Mouse (Mus musculus) embryonic facial prominence, embryonic 14.5 days (tissue): ENCODE data around the gene Gorasp2. TPM values are rescaled to one million over a fixed set of nuclear protein-coding genes. Genes with fewer than 3 reads are reported as not detected.

ENCODE experiments used
- ATAC-seq: fragments of 200-750 bp; cut with Nextera tagmentation; 2 replicates; pipeline ENCODE4 v1.8.0; 2017; ENCODE audit warnings: low read depth, moderate number of reproducible peaks, moderate TSS enrichment
- DNase-seq: peaks from one replicate; pipeline ENCODE4 v3.0.0-alpha.2; 2015; ENCODE audit warnings: low spot score
- H3K27ac ChIP-seq: fragments of 300-500 bp; sonication (generic); replicated peaks from 2 replicates; pipeline ENCODE4 v1.5.1; 2014; ENCODE audit warnings: low read depth, mild to moderate bottlenecking, low read length, moderate library complexity
- H3K27me3 ChIP-seq: fragments of 300-500 bp; sonication (generic); replicated peaks from 2 replicates; pipeline ENCODE4 v1.6.1; 2014; ENCODE audit warnings: low read length; ENCODE audit not compliant: control insufficient read depth, insufficient read depth
- H3K36me3 ChIP-seq: fragments of 300-500 bp; sonication (generic); 2 replicates; pipeline ENCODE4 v1.6.1; 2014; ENCODE audit warnings: low read length, mixed read lengths; ENCODE audit not compliant: control insufficient read depth, insufficient read depth
- H3K4me1 ChIP-seq: fragments of 300-500 bp; sonication (generic); 2 replicates; pipeline ENCODE4 v1.6.1; 2014; ENCODE audit warnings: antibody characterized with exemption, low read length; ENCODE audit not compliant: control insufficient read depth, insufficient read depth
- H3K4me2 ChIP-seq: fragments of 300-500 bp; sonication (generic); 2 replicates; pipeline ENCODE4 v1.6.1; 2014; ENCODE audit warnings: low read depth, mild to moderate bottlenecking, low read length, moderate library complexity, mixed read lengths
- H3K4me3 ChIP-seq: fragments of 300-500 bp; sonication (generic); 2 replicates; pipeline ENCODE4 v1.5.1; 2014; ENCODE audit warnings: low read depth, mild to moderate bottlenecking, low read length
- H3K9ac ChIP-seq: fragments of 300-500 bp; sonication (generic); 2 replicates; pipeline ENCODE4 v1.6.1; 2014; ENCODE audit warnings: low read depth, mild to moderate bottlenecking, low read length, moderate library complexity, mixed read lengths
- H3K9me3 ChIP-seq: fragments of 300-500 bp; sonication (generic); 2 replicates; pipeline ENCODE4 v1.6.1; 2016; ENCODE audit warnings: low read length; ENCODE audit not compliant: control insufficient read depth
- WGBS: fragments of 180-500 bp; shearing (Covaris S2); extraction: QIAGEN DNeasy Blood & Tissue Kit; methylation state at CpG from one replicate; pipeline ENCODE4 v1.1.7; 2014; 5-methylcytosine and 5-hydroxymethylcytosine counted together
- polyA plus RNA-seq: library from polyadenylated mRNA; unstranded; fragments of >200 nt; fragmentation: Nextera tagmentation; extraction: Ambion mirVana; gene quantifications from 2 replicates; pipeline ENCODE4 v1.2.1, GENCODE M21; 2014

The Gorasp2 gene
- polyA plus RNA-seq, 1 experiment from 2014 or later = 188 TPM

- Histone ChIP-seq H3K27ac (no peak overlapping the region), H3K4me1 (peaks cover 6% of the 10 kb centered on the region), H3K27me3 (no peaks in the 10 kb centered on the region), H3K9me3 (no peaks in the 10 kb centered on the region), H3K4me2 (no peak overlapping the region), H3K4me3 (no peak overlapping the region), H3K36me3 (no peaks in the 10 kb centered on the region), H3K9ac (no peak overlapping the region)
- ATAC-seq = no peak
- WGBS = 91% methylated on average over 12 of the region's 12 CpGs
- DNase-seq = no peak
These were observed 33.0 kb upstream of the Gorasp2 start for GRCm38 (mm10) chr2:70628397-70628796.

- peak; percentile 97 for ATAC-seq
- H3K4me3 ChIP-seq = peak overlapping the region; percentile 26
- peak overlapping the region; percentile 26; the same call in 1 of the 2 replicates for H3K9ac ChIP-seq
- WGBS = 5% methylated on average over 10 of the region's 10 CpGs
- H3K27ac ChIP-seq = peak overlapping the region; percentile 75
- H3K36me3 ChIP-seq = no peaks in the 10 kb centered on the region
- H3K4me1 ChIP-seq = peaks cover 6% of the 10 kb centered on the region
- H3K27me3 ChIP-seq = no peaks in the 10 kb centered on the region
- DNase-seq = peak; percentile 96
- no peaks in the 10 kb centered on the region for H3K9me3 ChIP-seq
- H3K4me2 ChIP-seq = peak overlapping the region; percentile 55
These were observed 32.0 kb upstream of the Gorasp2 start for GRCm38 (mm10) chr2:70629339-70629761.

- H3K4me1 ChIP-seq = peaks cover 6% of the 10 kb centered on the region
- H3K9me3 ChIP-seq = no peaks in the 10 kb centered on the region
- no peak overlapping the region for H3K27ac ChIP-seq
- no peak overlapping the region for H3K9ac ChIP-seq
- WGBS = 53% methylated on average over 3 of the region's 3 CpGs
- DNase-seq (no peak), ATAC-seq (0 out of 2 replicates have a peak, but pooled peaks have one; percentile 24)
- H3K4me3 ChIP-seq = 0 out of 2 replicates have a peak overlapping the region, but pooled peaks have one; percentile 26
- no peaks in the 10 kb centered on the region for H3K27me3 ChIP-seq
- peak overlapping the region; percentile 55 for H3K4me2 ChIP-seq
- H3K36me3 ChIP-seq = no peaks in the 10 kb centered on the region
These were observed 31.5 kb upstream of the Gorasp2 start for GRCm38 (mm10) chr2:70629921-70630320.

- H3K27me3 ChIP-seq = no peaks in the 10 kb centered on the region
- WGBS = 91% methylated on average over 1 of the region's 1 CpGs
- DNase-seq = no peak
- no peak overlapping the region for H3K4me2 ChIP-seq
- H3K36me3 ChIP-seq = no peaks in the 10 kb centered on the region
- H3K9ac ChIP-seq = no peak overlapping the region
- ATAC-seq = no peak
- H3K27ac ChIP-seq = no peak overlapping the region
- H3K9me3 ChIP-seq = no peaks in the 10 kb centered on the region
- H3K4me3 ChIP-seq = no peak overlapping the region
- peaks cover 6% of the 10 kb centered on the region for H3K4me1 ChIP-seq
These were observed 30.1 kb upstream of the Gorasp2 start for GRCm38 (mm10) chr2:70631321-70631720.

GRCm38 (mm10) chr2:70632412-70632811 is 29.0 kb upstream of the Gorasp2 start:
- Histone ChIP-seq H3K27me3 (no peaks in the 10 kb centered on the region), H3K4me3 (no peak overlapping the region), H3K9me3 (no peaks in the 10 kb centered on the region), H3K9ac (no peak overlapping the region), H3K4me2 (no peak overlapping the region), H3K27ac (no peak overlapping the region), H3K4me1 (peaks cover 6% of the 10 kb centered on the region), H3K36me3 (no peaks in the 10 kb centered on the region)
- WGBS = 90% methylated on average over 1 of the region's 1 CpGs
- ATAC-seq (no peak), DNase-seq (no peak)

- H3K27me3 ChIP-seq = no peaks in the 10 kb centered on the region
- H3K9me3 ChIP-seq = no peaks in the 10 kb centered on the region
- ATAC-seq = no peak
- H3K4me2 ChIP-seq = no peak overlapping the region
- H3K36me3 ChIP-seq = no peaks in the 10 kb centered on the region
- H3K9ac ChIP-seq = no peak overlapping the region
- H3K4me1 ChIP-seq = peaks cover 6% of the 10 kb centered on the region
- DNase-seq = no peak
- no peak overlapping the region for H3K27ac ChIP-seq
- no peak overlapping the region for H3K4me3 ChIP-seq
- WGBS = 84% methylated on average over 5 of the region's 5 CpGs
These were observed 27.2 kb upstream of the Gorasp2 start for GRCm38 (mm10) chr2:70634028-70634690.

GRCm38 (mm10) chr2:70640968-70641367 is 20.4 kb upstream of the Gorasp2 start:
- no peak overlapping the region for H3K4me2 ChIP-seq
- DNase-seq (no peak), ATAC-seq (no peak)
- H3K27ac ChIP-seq = no peak overlapping the region
- no peak overlapping the region for H3K9ac ChIP-seq
- H3K4me3 ChIP-seq = no peak overlapping the region
- no peaks in the 10 kb centered on the region for H3K27me3 ChIP-seq
- H3K36me3 ChIP-seq = no peaks in the 10 kb centered on the region
- no peaks in the 10 kb centered on the region for H3K4me1 ChIP-seq
- H3K9me3 ChIP-seq = no peaks in the 10 kb centered on the region

- ATAC-seq (no peak), DNase-seq (no peak)
- H3K27ac ChIP-seq = no peak overlapping the region
- WGBS = 62% methylated on average over 16 of the region's 16 CpGs
- no peaks in the 10 kb centered on the region for H3K36me3 ChIP-seq
- no peak overlapping the region for H3K4me3 ChIP-seq
- no peak overlapping the region for H3K4me2 ChIP-seq
- no peaks in the 10 kb centered on the region for H3K4me1 ChIP-seq
- H3K9me3 ChIP-seq = no peaks in the 10 kb centered on the region
- no peak overlapping the region for H3K9ac ChIP-seq
- H3K27me3 ChIP-seq = no peaks in the 10 kb centered on the region
These were observed 18.3 kb upstream of the Gorasp2 start for GRCm38 (mm10) chr2:70642971-70643565.
